Comparison of ENCODE assay signal across 28 mouse cellular contexts in the genomic region with DNA sequence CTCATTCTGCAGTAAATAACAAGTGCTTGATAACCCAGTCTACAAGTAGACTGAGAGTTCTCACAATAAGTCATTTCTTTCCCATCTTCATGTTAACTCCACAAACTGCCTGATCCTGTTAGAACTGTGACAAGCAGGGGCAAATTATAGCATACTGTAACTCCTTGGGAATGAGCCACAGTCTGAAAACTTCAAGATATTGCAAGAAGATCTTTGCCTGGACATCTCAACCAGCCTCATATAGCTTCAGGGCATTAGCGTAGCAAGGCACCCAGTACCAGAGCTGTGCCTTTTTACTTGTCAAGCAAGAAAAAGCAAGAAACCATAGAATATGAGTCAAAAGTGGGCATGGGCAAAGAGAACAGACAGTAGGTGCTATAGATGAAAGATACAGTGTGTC.
"Had no signal": no experiment of that assay in that cellular context is flagged by ENCODE, and none has a peak within 500 bp of the region (broad histone marks: within the 10 kb centered on the region; RNA-seq: fewer than 3 reads in every experiment).

No protein-coding gene starts in this region.

- H3K36me3 ChIP-seq: embryonic facial prominence, embryonic 10.5 days; embryonic facial prominence, embryonic 12.5 days; embryonic facial prominence, embryonic 13.5 days; embryonic facial prominence, embryonic 15.5 days; forebrain, embryonic 10.5 days; forebrain, embryonic 12.5 days; forebrain, embryonic 15.5 days had no signal

- H3K9me3 ChIP-seq: embryonic facial prominence, embryonic 10.5 days; embryonic facial prominence, embryonic 12.5 days; embryonic facial prominence, embryonic 13.5 days; embryonic facial prominence, embryonic 15.5 days; forebrain, embryonic 10.5 days; forebrain, embryonic 12.5 days; forebrain, embryonic 13.5 days; forebrain, embryonic 15.5 days had no signal

- H3K4me2 ChIP-seq: embryonic facial prominence, embryonic 12.5 days; embryonic facial prominence, embryonic 13.5 days; embryonic facial prominence, embryonic 15.5 days; forebrain, embryonic 12.5 days; forebrain, embryonic 13.5 days; forebrain, embryonic 15.5 days had no signal

- H3K4me3 ChIP-seq: embryonic facial prominence, embryonic 10.5 days; embryonic facial prominence, embryonic 12.5 days; embryonic facial prominence, embryonic 13.5 days; embryonic facial prominence, embryonic 15.5 days; erythroblast, embryonic 14.5 days; forebrain, embryonic 10.5 days; forebrain, embryonic 12.5 days; forebrain, embryonic 13.5 days; forebrain, embryonic 15.5 days; gastrocnemius, adult 2 months; heart, adult 2 months had no signal

- H3K4me1 ChIP-seq: embryonic facial prominence, embryonic 10.5 days; embryonic facial prominence, embryonic 12.5 days; embryonic facial prominence, embryonic 13.5 days; embryonic facial prominence, embryonic 15.5 days; forebrain, embryonic 10.5 days; forebrain, embryonic 12.5 days; forebrain, embryonic 13.5 days; forebrain, embryonic 15.5 days had no signal

- DNase-seq: cerebellum, adult 2 months; cerebellum, adult 8-10 months; cerebellum, adult 9-10 months; cerebellum, adult 9-11 months; cerebellum, postnatal 10 days; cerebellum, postnatal 14 days; cerebellum, postnatal 25 days; cerebellum, postnatal 36 days; embryo, embryonic 11 days; forebrain, postnatal 0 days; gastrocnemius, adult 2 months; gastrocnemius, postnatal 10 days; gastrocnemius, postnatal 14 days; gastrocnemius, postnatal 25 days; gastrocnemius, postnatal 36 days; heart, adult 18-20 months; heart, adult 2 months had no signal

- ATAC-seq: forebrain, embryonic 13.5 days; forebrain, embryonic 14.5 days; forebrain, embryonic 15.5 days; forebrain, embryonic 16.5 days; forebrain, postnatal 0 days had no signal

- H3K27ac ChIP-seq: embryonic facial prominence, embryonic 10.5 days; embryonic facial prominence, embryonic 12.5 days; embryonic facial prominence, embryonic 13.5 days; embryonic facial prominence, embryonic 15.5 days; forebrain, embryonic 10.5 days; forebrain, embryonic 12.5 days; forebrain, embryonic 13.5 days; forebrain, embryonic 15.5 days; gastrocnemius, adult 2 months; heart, adult 2 months had no signal

- H3K9ac ChIP-seq: embryonic facial prominence, embryonic 12.5 days; embryonic facial prominence, embryonic 13.5 days; embryonic facial prominence, embryonic 15.5 days; forebrain, embryonic 12.5 days; forebrain, embryonic 13.5 days; forebrain, embryonic 15.5 days; forebrain, postnatal 0 days had no signal

- H3K27me3 ChIP-seq: embryonic facial prominence, embryonic 12.5 days; embryonic facial prominence, embryonic 13.5 days; embryonic facial prominence, embryonic 15.5 days; forebrain, embryonic 12.5 days; forebrain, embryonic 13.5 days; forebrain, embryonic 15.5 days had no signal
